Mouse (Mus musculus) erythroblast, embryonic 14.5 days (primary cell): Measurements from ENCODE around the gene Ppp1r14b. TPM values are rescaled to one million over a fixed set of nuclear protein-coding genes. Genes with fewer than 3 reads are reported as not detected.

Source experiments
- H3K27me3 ChIP-seq: 2 replicates; pipeline ENCODE4 v1.6.1; 2012; ENCODE audit warnings: inconsistent platforms; ENCODE audit not compliant: control insufficient read depth
- H3K36me3 ChIP-seq: 2 replicates; pipeline ENCODE4 v1.6.1; 2012; ENCODE audit warnings: mild to moderate bottlenecking, inconsistent platforms; ENCODE audit not compliant: control insufficient read depth
- H3K4me1 ChIP-seq: 2 replicates; pipeline ENCODE4 v1.6.1; 2012; ENCODE audit warnings: inconsistent platforms; ENCODE audit not compliant: control insufficient read depth
- H3K4me3 ChIP-seq: replicated peaks from 2 replicates; pipeline ENCODE3; 2012; ENCODE audit warnings: moderate library complexity, mild to moderate bottlenecking, inconsistent platforms
- H3K9me3 ChIP-seq: 2 replicates; pipeline ENCODE4 v1.6.1; 2012; ENCODE audit warnings: low read length, inconsistent platforms, mixed read lengths; ENCODE audit not compliant: control insufficient read depth
- GATA1 ChIP-seq: IDR thresholded peaks from 2 replicates; pipeline ENCODE4 v1.6.1; 2012; ENCODE audit warnings: low read length, inconsistent platforms, mixed read lengths
- TAL1 ChIP-seq: IDR thresholded peaks from 3 replicates; pipeline ENCODE4 v1.6.1; 2012; ENCODE audit warnings: low read length, inconsistent platforms, mixed read lengths
- polyA plus RNA-seq: library from polyadenylated mRNA; stranded (reverse); fragments of >175 nt; gene quantifications from 2 replicates; pipeline ENCODE4 v1.2.3, GENCODE M21; 2012

Ppp1r14b gene
- polyA plus RNA-seq, 1 experiment: 15.6 TPM

GRCm38 (mm10) chr19:6979001-6979479 is 4.3 kb downstream of the Ppp1r14b start:
- peak overlapping the region; percentile 89 for H3K4me3 ChIP-seq
- peaks cover 70% of the 10 kb centered on the region for H3K4me1 ChIP-seq
- peaks cover 41% of the 10 kb centered on the region for H3K36me3 ChIP-seq
- TF ChIP-seq TAL1 (no peak), GATA1 (no peak)
- H3K27me3 ChIP-seq: no peaks in the 10 kb centered on the region
- H3K9me3 ChIP-seq: no peaks in the 10 kb centered on the region

- peaks cover 46% of the 10 kb centered on the region for H3K36me3 ChIP-seq
Observed at GRCm38 (mm10) chr19:6979486-6980380, 5.0 kb downstream of the Ppp1r14b start.

DNA sequence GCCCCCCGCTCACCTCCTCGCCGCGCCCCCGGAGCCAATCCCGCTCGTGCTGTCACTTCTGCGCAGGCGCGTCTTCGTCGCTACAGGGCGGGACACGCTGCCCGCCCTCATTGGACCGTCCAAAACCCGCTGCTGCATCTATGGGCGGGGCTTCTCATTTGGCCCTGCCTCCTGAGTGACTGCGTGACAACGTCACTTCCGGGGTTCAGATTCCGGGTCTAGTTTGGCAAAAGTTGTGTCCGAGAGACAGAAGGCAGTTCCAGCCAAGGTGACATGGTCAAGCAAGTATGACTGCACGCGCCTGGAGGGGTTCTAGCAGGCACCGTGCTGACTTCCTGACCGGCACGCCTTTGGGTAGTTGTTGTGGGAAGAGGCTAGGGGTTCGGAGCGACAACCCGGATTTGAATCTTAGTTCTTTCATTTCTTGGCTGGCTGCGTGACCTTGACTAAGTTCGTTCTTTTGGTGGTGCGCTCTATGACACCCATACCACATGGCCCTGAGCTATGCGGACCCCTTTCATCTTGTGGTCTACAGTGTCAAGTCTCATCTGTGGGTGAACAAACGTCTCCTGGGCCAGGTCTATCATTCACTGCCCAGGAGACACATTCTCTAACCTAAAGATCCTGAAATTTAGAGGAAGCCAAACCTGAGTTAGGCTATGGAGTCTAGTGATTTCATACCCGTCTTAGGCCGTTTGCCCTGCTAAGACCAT is 5.8 kb downstream of the Ppp1r14b start, which contains the start of gene Fkbp2:
TSS of gene Fkbp2 (minus strand) at position 121 of the 713 bp plus-strand sequence.
- Histone ChIP-seq H3K4me1 (peaks cover 66% of the 10 kb centered on the region), H3K9me3 (no peaks in the 10 kb centered on the region), H3K27me3 (no peaks in the 10 kb centered on the region), H3K4me3 (peak within 1 kb of the TSS; percentile 89), H3K36me3 (peaks cover 53% of the 10 kb centered on the region)
- TF ChIP-seq TAL1 (no peak), GATA1 (no peak)

More at GRCm38 (mm10) chr19:6979486-6980380, 5.0 kb downstream of the Ppp1r14b start:
- H3K4me3 ChIP-seq: peak overlapping the region; percentile 89
- TF ChIP-seq GATA1: no peak
- H3K27me3 ChIP-seq: no peaks in the 10 kb centered on the region
- H3K4me1 ChIP-seq: peaks cover 64% of the 10 kb centered on the region
- no peaks in the 10 kb centered on the region for H3K9me3 ChIP-seq

DNA sequence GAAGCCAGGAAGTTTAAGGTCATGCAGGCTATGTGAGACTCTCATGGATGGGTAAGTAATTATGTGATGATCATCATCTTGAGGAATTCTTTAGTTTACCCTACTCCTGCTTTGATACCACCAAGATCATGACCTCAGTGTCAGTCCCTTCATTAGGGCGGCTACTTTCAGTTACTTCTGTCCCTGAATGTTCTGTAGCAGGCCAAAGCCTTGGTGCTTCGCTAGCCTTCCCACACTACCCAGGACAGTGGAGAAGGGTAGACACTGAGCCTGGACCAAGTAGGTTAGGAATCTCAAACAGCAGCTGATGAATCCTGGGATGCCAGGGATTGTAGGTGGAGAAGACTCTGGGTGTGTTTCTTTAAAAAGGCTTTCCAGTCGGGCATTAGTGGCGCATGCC is 6.7 kb downstream of the Ppp1r14b start:
- peaks cover 65% of the 10 kb centered on the region for H3K4me1 ChIP-seq
- H3K4me3 ChIP-seq: peak overlapping the region; percentile 89
- TF ChIP-seq GATA1 (no peak), TAL1 (no peak)
- H3K27me3 ChIP-seq: no peaks in the 10 kb centered on the region
- no peaks in the 10 kb centered on the region for H3K9me3 ChIP-seq
- peaks cover 55% of the 10 kb centered on the region for H3K36me3 ChIP-seq

GRCm38 (mm10) chr19:6983621-6984020 is 8.9 kb downstream of the Ppp1r14b start:
- Histone ChIP-seq H3K9me3 (no peaks in the 10 kb centered on the region), H3K36me3 (peaks cover 35% of the 10 kb centered on the region), H3K4me1 (peaks cover 64% of the 10 kb centered on the region), H3K27me3 (no peaks in the 10 kb centered on the region), H3K4me3 (no peak overlapping the region)
- TF ChIP-seq TAL1: no peak
- TF ChIP-seq GATA1: no peak

DNA sequence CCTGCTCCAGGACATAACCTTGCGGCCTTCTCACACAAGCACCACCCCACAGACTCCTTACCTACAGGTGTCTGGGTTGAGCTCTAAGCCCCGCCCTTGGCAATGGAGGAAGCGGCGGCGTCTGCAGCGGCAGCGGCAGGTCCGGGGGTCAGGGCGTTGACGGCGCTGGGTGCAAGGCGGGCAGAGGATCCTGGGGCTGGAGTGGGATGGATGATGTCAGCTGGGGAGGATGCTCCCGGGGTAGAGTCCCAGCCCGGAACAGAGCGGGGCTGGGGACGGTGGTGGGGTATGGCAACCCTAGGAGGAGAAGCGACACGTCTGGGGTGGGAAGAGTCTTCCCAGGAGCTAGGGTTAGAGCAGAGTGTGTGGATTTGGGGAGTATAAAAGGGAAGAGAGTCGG is 10.5 kb downstream of the Ppp1r14b start:
- H3K36me3 ChIP-seq: peaks cover 38% of the 10 kb centered on the region
- TF ChIP-seq GATA1: no peak
- no peaks in the 10 kb centered on the region for H3K27me3 ChIP-seq
- H3K9me3 ChIP-seq: no peaks in the 10 kb centered on the region
- peaks cover 55% of the 10 kb centered on the region for H3K4me1 ChIP-seq
- H3K4me3 ChIP-seq: no peak overlapping the region

GRCm38 (mm10) chr19:6985951-6986708 is 11.4 kb downstream of the Ppp1r14b start:
- no peaks in the 10 kb centered on the region for H3K9me3 ChIP-seq
- peaks cover 52% of the 10 kb centered on the region for H3K4me1 ChIP-seq
- peaks cover 38% of the 10 kb centered on the region for H3K36me3 ChIP-seq
- no peaks in the 10 kb centered on the region for H3K27me3 ChIP-seq
- peak overlapping the region; percentile 66 for H3K4me3 ChIP-seq
- no peak for TF ChIP-seq TAL1
- no peak for TF ChIP-seq GATA1

DNA sequence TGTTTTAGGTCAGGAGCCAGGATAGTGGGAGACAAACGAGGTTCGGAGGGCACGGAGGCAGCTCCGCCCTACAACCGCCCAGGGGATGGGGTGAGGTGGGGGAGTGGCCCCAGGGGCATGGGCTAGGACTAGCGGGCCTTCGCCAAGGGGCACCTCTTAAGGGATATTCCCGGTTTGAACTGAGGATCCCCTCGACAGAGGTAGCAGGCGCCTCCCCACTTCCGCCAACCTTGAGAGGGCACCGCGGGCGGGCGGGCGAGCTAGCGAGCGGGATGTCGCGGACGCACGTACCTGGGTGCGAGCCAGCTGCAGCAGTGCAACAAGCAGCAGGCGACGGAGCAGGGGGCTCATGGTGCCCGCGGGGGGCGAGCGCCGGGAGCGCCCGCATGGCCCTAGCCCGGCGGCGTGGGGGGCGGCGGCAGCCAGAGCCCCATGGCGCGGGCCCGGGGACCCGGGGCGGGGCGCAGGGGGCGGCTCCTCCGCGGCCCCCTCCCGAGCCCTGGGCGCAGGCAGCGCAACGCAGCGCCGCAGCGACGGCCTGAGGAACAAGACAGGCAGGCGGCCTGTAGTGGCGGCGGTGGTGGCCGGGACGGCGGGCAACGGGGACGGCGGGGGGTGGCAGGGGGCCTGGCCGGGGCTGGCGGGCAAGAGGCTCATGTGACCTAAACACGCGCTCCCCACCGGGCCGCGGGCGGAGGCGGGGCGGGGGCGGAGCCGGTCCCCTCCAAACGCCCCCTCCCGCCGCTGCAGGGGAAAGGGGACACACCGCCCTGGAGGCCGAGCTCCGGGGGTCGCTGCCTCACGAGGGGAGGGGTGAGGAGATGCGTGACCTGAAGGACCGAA is 12.5 kb downstream of the Ppp1r14b start, which contains the start of gene Vegfb:
TSS of gene Vegfb (minus strand) at position 591 of the 843 bp plus-strand sequence.
- peaks cover 52% of the 10 kb centered on the region for H3K4me1 ChIP-seq
- H3K9me3 ChIP-seq: no peaks in the 10 kb centered on the region
- peaks cover 35% of the 10 kb centered on the region for H3K36me3 ChIP-seq
- TF ChIP-seq TAL1 (no peak), GATA1 (no peak)
- peak within 1 kb of the TSS; percentile 66 for H3K4me3 ChIP-seq
- H3K27me3 ChIP-seq: no peaks in the 10 kb centered on the region
